Mouse (Mus musculus): ENCODE results near the gene Fbxl14.

DNA sequence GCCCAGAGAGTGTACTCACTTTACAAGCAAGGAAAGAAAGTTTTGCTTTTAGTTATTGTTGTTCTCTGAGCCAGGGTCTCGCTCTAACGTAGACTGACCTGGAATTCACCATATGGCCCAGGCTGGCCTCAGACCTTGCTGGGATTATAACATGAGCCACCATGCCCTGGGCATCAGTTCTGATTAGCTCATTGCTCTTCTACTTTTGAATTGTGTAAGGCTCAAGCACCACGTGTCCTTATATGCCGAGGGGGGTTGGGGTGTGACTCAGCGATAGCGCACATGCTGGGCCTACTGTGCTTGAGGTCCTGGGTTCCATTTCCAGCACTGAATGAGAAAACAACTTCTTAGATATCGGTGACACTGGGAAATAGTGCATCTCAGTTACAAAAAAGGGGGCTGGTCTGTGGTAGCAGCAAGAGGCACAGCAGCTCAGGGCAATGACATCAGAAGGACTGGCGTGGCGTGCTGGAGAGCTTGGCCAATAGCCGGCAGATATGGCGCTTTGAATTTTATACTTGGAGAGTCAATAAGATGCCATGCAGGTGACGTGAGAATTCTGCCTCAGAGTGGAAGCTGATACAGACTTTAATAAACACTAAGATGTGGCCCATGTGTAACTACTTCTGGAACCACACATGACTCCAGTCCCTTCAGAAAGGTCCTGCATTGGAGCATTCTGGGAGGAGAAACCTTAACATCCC lies 7.1 kb downstream of the Fbxl14 start:
- TF ChIP-seq CTCF (IDR thresholded peaks at IDR 0.05; ENCODE audit: low read depth, low read length): no peak
- no peak for TF ChIP-seq POLR2A (IDR thresholded peaks at IDR 0.05; ENCODE audit: insufficient read depth, low read length)
